Mouse (Mus musculus) thymus, adult 18-20 months (tissue): ENCODE measurements around the gene Atp13a2.

Source experiments
- DNase-seq, 2 experiments: peaks; one replicate each; pipeline ENCODE4 v3.0.0; 2022; ENCODE audit warnings: mixed read lengths in 2 of 2

Gene Atp13a2

GRCm38 (mm10) chr4:140962207-140962909 lies 24.3 kb upstream of the Atp13a2 start:
- no peak for DNase-seq

- DNase-seq, result no peak
Observed at GRCm38 (mm10) chr4:140962950-140963349, 23.7 kb upstream of the Atp13a2 start.

- peak in 1 of 2 experiments; percentile 28 for DNase-seq
Observed at GRCm38 (mm10) chr4:140963941-140964597, 22.6 kb upstream of the Atp13a2 start.

- DNase-seq, result peak in 1 of 2 experiments; percentile 57
Observed at GRCm38 (mm10) chr4:140964620-140965019, 22.1 kb upstream of the Atp13a2 start.

GRCm38 (mm10) chr4:140967386-140968159 lies 19.1 kb upstream of the Atp13a2 start:
- no peak for DNase-seq

- no peak for DNase-seq
Observed at GRCm38 (mm10) chr4:140971691-140972090, 15.0 kb upstream of the Atp13a2 start.

- DNase-seq, result no peak
Observed at GRCm38 (mm10) chr4:140974408-140974807, 12.3 kb upstream of the Atp13a2 start.

- DNase-seq, result no peak
Observed at GRCm38 (mm10) chr4:140975356-140975755, 11.3 kb upstream of the Atp13a2 start.

GRCm38 (mm10) chr4:140977278-140977677 lies 9.4 kb upstream of the Atp13a2 start:
- no peak for DNase-seq

GRCm38 (mm10) chr4:140977886-140978692 lies 8.6 kb upstream of the Atp13a2 start:
- DNase-seq, result no peak

- no peak for DNase-seq
Observed at GRCm38 (mm10) chr4:140981605-140982004, 5.1 kb upstream of the Atp13a2 start.

GRCm38 (mm10) chr4:140982808-140983207 lies 3.9 kb upstream of the Atp13a2 start:
- peak in 1 of 2 experiments; percentile 23 for DNase-seq

GRCm38 (mm10) chr4:140983442-140983841 lies 3.2 kb upstream of the Atp13a2 start:
- peak; percentile 65 to 70 for DNase-seq

GRCm38 (mm10) chr4:140984544-140984943 lies 2.1 kb upstream of the Atp13a2 start:
- DNase-seq, result no peak

- DNase-seq, result no peak
Observed at GRCm38 (mm10) chr4:140986024-140986710, 506 bp upstream of the Atp13a2 start.

GRCm38 (mm10) chr4:140987476-140987875 lies 803 bp downstream of the Atp13a2 start:
- DNase-seq, result no peak

GRCm38 (mm10) chr4:140988706-140989290 lies 2.1 kb downstream of the Atp13a2 start:
- no peak for DNase-seq

GRCm38 (mm10) chr4:140989447-140989846 lies 2.8 kb downstream of the Atp13a2 start:
- no peak for DNase-seq

GRCm38 (mm10) chr4:140992215-140992614 lies 5.5 kb downstream of the Atp13a2 start:
- DNase-seq, result no peak

GRCm38 (mm10) chr4:140993846-140994245 lies 7.2 kb downstream of the Atp13a2 start:
- DNase-seq, result no peak

GRCm38 (mm10) chr4:140995811-140996210 lies 9.1 kb downstream of the Atp13a2 start:
- DNase-seq, result no peak

- DNase-seq, result no peak
Observed at GRCm38 (mm10) chr4:140996812-140997211, 10.1 kb downstream of the Atp13a2 start.
